Mouse (Mus musculus): Measurements from ENCODE around the gene Cep83. TPM values are rescaled to one million over a fixed set of nuclear protein-coding genes. Genes with fewer than 3 reads are reported as not detected.

Gene Cep83
- polyA plus RNA-seq, 1 experiment = 5.3 TPM

GRCm38 (mm10) chr10:94835874-94836273 is 147.4 kb downstream of the Cep83 start:
- TF ChIP-seq CTCF (IDR thresholded peaks at IDR 0.05; ENCODE audit: insufficient read depth, low read length) (no peak), POLR2A (IDR thresholded peaks at IDR 0.05; ENCODE audit: borderline replicate concordance, extremely low read depth, low read depth, low read length) (no peak)
- Histone ChIP-seq H3K4me1 (ENCODE audit: control insufficient read depth, insufficient read depth, low read length) (no peaks in the 10 kb centered on the region), H3K4me3 (replicated peaks; ENCODE audit: extremely low read depth, low read depth, low read length) (no peak overlapping the region)
- 84% methylated on average over 9 of the region's 9 CpGs for WGBS
- DNase-seq = no peak

Data from lung, adult 2 months (tissue).